Mouse (Mus musculus) CH12.LX (cell line): Measurements from ENCODE around the gene Apbb1ip. TPM values are rescaled to one million over a fixed set of nuclear protein-coding genes. Genes with fewer than 3 reads are reported as not detected.
A peak's percentile ranks its signal among the peaks of the same experiment; 100 is the strongest.

Experiments
- DNase-seq: peaks from one replicate; pipeline ENCODE4 v3.0.0-alpha.2; 2013; ENCODE audit errors: extremely low read depth
- H3K27ac ChIP-seq: 2 replicates; pipeline ENCODE4 v1.5.1; 2012; ENCODE audit warnings: low read depth, mild to moderate bottlenecking, control low read depth, moderate library complexity; ENCODE audit not compliant: insufficient read depth
- H3K27me3 ChIP-seq: replicated peaks from 2 replicates; pipeline ENCODE3; 2012; ENCODE audit warnings: inconsistent platforms
- H3K36me3 ChIP-seq, 2 experiments: replicated peaks in 1 of 2; 2 replicates each; pipeline versions ENCODE3 to v1.6.1; 2012; ENCODE audit warnings: inconsistent platforms in 1 of 2, low read length in 1 of 2, mild to moderate bottlenecking in 1 of 2, mixed read lengths in 1 of 2, moderate library complexity in 1 of 2; ENCODE audit not compliant: control insufficient read depth in 1 of 2, insufficient read depth in 1 of 2
- H3K4me1 ChIP-seq, 2 experiments: 2 replicates each; pipeline ENCODE4 v1.6.1; 2012; ENCODE audit warnings: inconsistent platforms in 1 of 2, moderate library complexity in 1 of 2; ENCODE audit not compliant: insufficient read depth in 2 of 2, control insufficient read depth in 1 of 2
- H3K4me2 ChIP-seq: 2 replicates; pipeline ENCODE4 v1.6.1; 2012; ENCODE audit warnings: low read depth, mild to moderate bottlenecking, control low read depth; ENCODE audit not compliant: poor library complexity, insufficient read depth, severe bottlenecking
- H3K4me3 ChIP-seq, 3 experiments: fragments of 150-350 bp in 1 of 3; sonication (generic) in 1 of 3; replicated peaks in 1 of 3; 2 replicates each; pipeline versions ENCODE3 to v1.5.1; 2011 to 2012; ENCODE audit warnings: low read depth in 2 of 3, low read length in 2 of 3, mild to moderate bottlenecking in 2 of 3, moderate library complexity in 2 of 3, control low read depth in 1 of 3, improper control_type of control experiment in 1 of 3, inconsistent platforms in 1 of 3, mixed read lengths in 1 of 3; ENCODE audit not compliant: poor library complexity in 1 of 3
- H3K79me2 ChIP-seq: replicated peaks from 2 replicates; pipeline ENCODE4 v1.6.1; 2012; ENCODE audit warnings: mild to moderate bottlenecking, moderate library complexity; ENCODE audit not compliant: control insufficient read depth, poor library complexity, insufficient read depth, severe bottlenecking; ENCODE audit errors: extremely low read depth
- H3K9ac ChIP-seq: 2 replicates; pipeline ENCODE4 v1.6.1; 2012; ENCODE audit warnings: low read depth, mild to moderate bottlenecking, control low read depth, moderate library complexity; ENCODE audit not compliant: insufficient read depth
- H3K9me3 ChIP-seq: replicated peaks from 2 replicates; pipeline ENCODE3; 2012; ENCODE audit warnings: low read length, inconsistent platforms, mixed read lengths
- BHLHE40 ChIP-seq: IDR thresholded peaks from 2 replicates; pipeline ENCODE4 v1.6.1; 2011; ENCODE audit warnings: mild to moderate bottlenecking, low read depth, low read length, improper control_type of control experiment
- CHD1 ChIP-seq: IDR thresholded peaks from 2 replicates; pipeline ENCODE4 v1.6.1; 2012; ENCODE audit warnings: low read depth, low read length, improper control_type of control experiment, inconsistent platforms
- CTCF ChIP-seq, 2 experiments: IDR thresholded peaks in 1 of 2; conservative IDR thresholded peaks in 1 of 2; 2 replicates each; pipeline ENCODE4 v1.5.1; 2011 to 2012; ENCODE audit warnings: low read depth in 2 of 2, low read length in 2 of 2, improper control_type of control experiment in 1 of 2, inconsistent platforms in 1 of 2, mild to moderate bottlenecking in 1 of 2, moderate library complexity in 1 of 2
- E2F4 ChIP-seq: IDR thresholded peaks from 2 replicates; pipeline ENCODE4 v1.6.1; 2011; ENCODE audit warnings: low read depth, low read length, improper control_type of control experiment; ENCODE audit not compliant: insufficient replicate concordance
- ELF1 ChIP-seq: IDR thresholded peaks from 2 replicates; pipeline ENCODE4 v1.6.1; 2014; ENCODE audit warnings: low read depth, mild to moderate bottlenecking, inconsistent platforms, low read length, improper control_type of control experiment
- EP300 ChIP-seq: IDR thresholded peaks from 2 replicates; pipeline ENCODE4 v1.6.1; 2011; ENCODE audit warnings: low read length, improper control_type of control experiment
- ETS1 ChIP-seq: conservative IDR thresholded peaks from 2 replicates; pipeline ENCODE4 v1.6.1; 2012; ENCODE audit warnings: low read depth, mild to moderate bottlenecking, inconsistent platforms, low read length, improper control_type of control experiment, moderate library complexity
- GABPA ChIP-seq: IDR thresholded peaks from 2 replicates; pipeline ENCODE4 v1.6.1; 2012; ENCODE audit warnings: low read depth, low read length, improper control_type of control experiment, inconsistent platforms; ENCODE audit not compliant: insufficient replicate concordance
- HCFC1 ChIP-seq: IDR thresholded peaks from 2 replicates; pipeline ENCODE4 v1.6.1; 2012; ENCODE audit warnings: low read depth, mild to moderate bottlenecking, inconsistent platforms, low read length, improper control_type of control experiment
- IRF4 ChIP-seq: IDR thresholded peaks from 2 replicates; pipeline ENCODE4 v1.6.1; 2014; ENCODE audit warnings: low read depth, mild to moderate bottlenecking, inconsistent platforms, low read length, improper control_type of control experiment
- JUND ChIP-seq: conservative IDR thresholded peaks from 2 replicates; pipeline ENCODE4 v1.6.1; 2011; ENCODE audit warnings: low read depth, low read length, improper control_type of control experiment
- KAT2A ChIP-seq: IDR thresholded peaks from 2 replicates; pipeline ENCODE4 v1.6.1; 2012; ENCODE audit warnings: low read length, improper control_type of control experiment, inconsistent platforms; ENCODE audit not compliant: insufficient replicate concordance
- MAFK ChIP-seq: IDR thresholded peaks from 2 replicates; pipeline ENCODE4 v1.6.1; 2011; ENCODE audit warnings: low read length, improper control_type of control experiment; ENCODE audit not compliant: insufficient replicate concordance
- MAX ChIP-seq: IDR thresholded peaks from 2 replicates; pipeline ENCODE4 v1.6.1; 2011; ENCODE audit warnings: low read length, improper control_type of control experiment
- MAZ ChIP-seq: IDR thresholded peaks from 2 replicates; pipeline ENCODE4 v1.6.1; 2012; ENCODE audit warnings: low read depth, mild to moderate bottlenecking, inconsistent platforms, low read length, improper control_type of control experiment, moderate library complexity
- MEF2A ChIP-seq: IDR thresholded peaks from 2 replicates; pipeline ENCODE4 v1.6.1; 2014; ENCODE audit warnings: low read depth, mild to moderate bottlenecking, inconsistent platforms, low read length, improper control_type of control experiment, borderline replicate concordance
- MYC ChIP-seq: IDR thresholded peaks from 2 replicates; pipeline ENCODE4 v1.6.1; 2011; ENCODE audit warnings: low read depth, mild to moderate bottlenecking, improper control_type of control experiment, low read length
- NELFE ChIP-seq: IDR thresholded peaks from 2 replicates; pipeline ENCODE4 v1.6.1; 2011; ENCODE audit warnings: low read depth, low read length, improper control_type of control experiment
- NRF1 ChIP-seq: IDR thresholded peaks from 2 replicates; pipeline ENCODE4 v1.6.1; 2014; ENCODE audit warnings: low read depth, mild to moderate bottlenecking, inconsistent platforms, low read length, improper control_type of control experiment, moderate library complexity
- PAX5 ChIP-seq: IDR thresholded peaks from 2 replicates; pipeline ENCODE4 v1.6.1; 2012; ENCODE audit warnings: low read length, inconsistent platforms, mixed read lengths
- POLR2A ChIP-seq: IDR thresholded peaks from 2 replicates; pipeline ENCODE4 v1.6.1; 2011; ENCODE audit warnings: low read depth, mild to moderate bottlenecking, improper control_type of control experiment, low read length
- POLR2AphosphoS2 ChIP-seq: IDR thresholded peaks from 2 replicates; pipeline ENCODE4 v1.6.1; 2011; ENCODE audit warnings: low read depth, low read length, improper control_type of control experiment
- RAD21 ChIP-seq: IDR thresholded peaks from 2 replicates; pipeline ENCODE4 v1.6.1; 2011; ENCODE audit warnings: low read depth, mild to moderate bottlenecking, low read length, improper control_type of control experiment, moderate library complexity
- SIN3A ChIP-seq: IDR thresholded peaks from 2 replicates; pipeline ENCODE4 v1.6.1; 2012; ENCODE audit warnings: low read length, improper control_type of control experiment, inconsistent platforms
- SMC3 ChIP-seq: IDR thresholded peaks from 2 replicates; pipeline ENCODE4 v1.6.1; 2011; ENCODE audit warnings: low read depth, low read length, improper control_type of control experiment
- TBP ChIP-seq: conservative IDR thresholded peaks from 2 replicates; pipeline ENCODE4 v1.6.1; 2011; ENCODE audit warnings: low read depth, low read length, improper control_type of control experiment
- UBTF ChIP-seq: IDR thresholded peaks from 2 replicates; pipeline ENCODE4 v1.6.1; 2012; ENCODE audit warnings: low read depth, mild to moderate bottlenecking, inconsistent platforms, low read length, improper control_type of control experiment, moderate library complexity
- USF1 ChIP-seq: IDR thresholded peaks from 2 replicates; pipeline ENCODE4 v1.6.1; 2014; ENCODE audit warnings: low read depth, mild to moderate bottlenecking, inconsistent platforms, low read length, improper control_type of control experiment
- USF2 ChIP-seq: conservative IDR thresholded peaks from 2 replicates; pipeline ENCODE4 v1.6.1; 2011; ENCODE audit warnings: low read depth, low read length, improper control_type of control experiment
- ZKSCAN1 ChIP-seq: IDR thresholded peaks from 2 replicates; pipeline ENCODE4 v1.6.1; 2012; ENCODE audit warnings: low read depth, inconsistent platforms, low read length, improper control_type of control experiment, borderline replicate concordance
- ZMIZ1 ChIP-seq: IDR thresholded peaks from 2 replicates; pipeline ENCODE4 v1.6.1; 2012; ENCODE audit warnings: low read depth, mild to moderate bottlenecking, inconsistent platforms, low read length, improper control_type of control experiment
- ZNF384 ChIP-seq: IDR thresholded peaks from 2 replicates; pipeline ENCODE4 v1.6.1; 2012; ENCODE audit warnings: low read depth, low read length, improper control_type of control experiment, inconsistent platforms
- dilution Hi-C: fragments of 300-500 bp; cut with MboI; formaldehyde crosslinking; loops from 2 replicates; pipeline ENCODE4 v1.14.3; 2020; ENCODE audit warnings: low sequenced_read_pairs; ENCODE audit not compliant: extremely low pct_unique_long_range_greater_than_20kb, extremely low pct_ligation_motif_present
- in situ Hi-C: fragments of 300-500 bp; cut with MboI; formaldehyde crosslinking; loops from 3 replicates; pipeline ENCODE4 v1.14.3; 2019; ENCODE audit warnings: low sequenced_read_pairs, low pct_ligation_motif_present, low pct_unique_long_range_greater_than_20kb, mixed read lengths
- polyA plus RNA-seq: library from polyadenylated mRNA; unstranded; fragments of >175 nt; gene quantifications from 2 replicates; pipeline ENCODE4 v1.2.1, GENCODE M21; 2012; ENCODE audit warnings: low read depth; ENCODE audit not compliant: insufficient read length
- total RNA-seq, 2 experiments: library from RNA; depleted of rRNA; stranded (reverse); fragments of 300-350 nt in 1 of 2; fragments of >200 nt in 1 of 2; gene quantifications; 2 replicates each; pipeline ENCODE4 v1.2.3; 2012 to 2014

Apbb1ip gene
- total and polyA plus RNA-seq, 3 experiments: 3.5 to 59.9 (median 4.0) TPM

- no peak overlapping the region for H3K4me2 ChIP-seq
- in situ Hi-C loops (no loop called here), dilution Hi-C loops (no loop called here)
- H3K27ac ChIP-seq: no peak overlapping the region
- no peaks in the 10 kb centered on the region for H3K27me3 ChIP-seq
- peaks cover 3 to 21% of the 10 kb centered on the region in 2 experiments; a peak in 2 of 4 replicates for H3K4me1 ChIP-seq
- no peaks in the 10 kb centered on the region for H3K36me3 ChIP-seq
- no peak overlapping the region for H3K9ac ChIP-seq
- H3K9me3 ChIP-seq: no peaks in the 10 kb centered on the region
- no peaks in the 10 kb centered on the region; the same call in 1 of the 2 replicates for H3K79me2 ChIP-seq
- DNase-seq: no peak
- no peak overlapping the region for H3K4me3 ChIP-seq
- TF ChIP-seq E2F4 (no peak), SIN3A (no peak), MEF2A (no peak), CHD1 (no peak), PAX5 (no peak), ETS1 (no peak), CTCF (conservative IDR thresholded peaks at IDR 0.05 in 1 of 2, IDR thresholded peaks at IDR 0.05 in 1 of 2; ENCODE audit: low read depth in 2 of 2, low read length in 2 of 2) (no peak), MAFK (no peak), POLR2AphosphoS2 (no peak), MYC (no peak), HCFC1 (no peak), UBTF (no peak)
These were observed 2.6 kb upstream of the Apbb1ip start for GRCm38 (mm10) chr2:22771311-22771710.

DNA sequence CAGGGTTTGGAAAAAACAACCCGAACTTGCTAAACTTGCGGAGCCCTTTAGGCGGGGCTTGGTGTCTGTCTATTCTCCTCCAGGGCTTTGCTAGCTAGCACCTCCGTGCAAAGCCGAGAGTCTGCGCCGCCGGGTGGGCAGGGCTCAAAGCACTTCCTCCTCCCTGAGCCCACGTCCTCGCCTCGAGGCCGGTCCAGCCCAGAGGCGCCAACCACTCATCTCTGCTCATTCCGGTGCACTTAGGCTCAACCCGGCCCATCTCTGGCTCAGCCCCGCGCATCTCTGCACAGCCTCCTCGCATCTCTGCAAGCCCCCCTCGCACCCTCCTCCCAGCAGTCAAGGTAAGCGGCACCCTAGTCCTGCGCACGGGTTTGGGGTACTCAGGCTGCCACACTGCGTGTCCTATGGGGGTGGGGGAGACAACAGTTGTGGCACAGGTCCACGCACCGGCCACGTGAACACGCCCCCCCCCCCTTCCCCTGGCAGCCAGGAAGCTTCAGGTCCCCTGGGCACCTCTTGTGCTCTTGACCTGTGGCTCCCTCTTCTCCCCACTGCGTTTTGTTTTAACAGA, 372 bp downstream of the Apbb1ip start:
- DNase-seq: peak; percentile 77
- no peaks in the 10 kb centered on the region for H3K9me3 ChIP-seq
- peaks cover 0 to 11% of the 10 kb centered on the region in 2 experiments for H3K36me3 ChIP-seq
- peak overlapping the region; percentile 59 to 81 (median 79) for H3K4me3 ChIP-seq
- H3K9ac ChIP-seq: peak overlapping the region; percentile 78
- peak overlapping the region; percentile 93 for H3K27ac ChIP-seq
- peak overlapping the region; percentile 96 for H3K4me2 ChIP-seq
- in situ Hi-C loops (no loop called here), dilution Hi-C loops (no loop called here)
- peaks cover 12% of the 10 kb centered on the region for H3K79me2 ChIP-seq
- peaks cover 0 to 32% of the 10 kb centered on the region in 2 experiments; a peak in 2 of 4 replicates for H3K4me1 ChIP-seq
- no peaks in the 10 kb centered on the region for H3K27me3 ChIP-seq
- TF ChIP-seq ZNF384 (no peak), UBTF (peak; percentile 90; the same call in 1 of the 2 replicates), E2F4 (no peak), MAX (peak; percentile 59), MAZ (no peak), MYC (no peak; the same call in none of the 2 replicates), ZKSCAN1 (no peak), ZMIZ1 (0 out of 2 replicates have a peak, but pooled peaks have one; percentile 74), RAD21 (no peak; the same call in none of the 2 replicates), BHLHE40 (peak; percentile 70), NELFE (peak; percentile 68), USF1 (peak; percentile 56), ELF1 (peak; percentile 83), JUND (no peak), NRF1 (peak; percentile 69), GABPA (no peak), EP300 (no peak), MAFK (no peak), KAT2A (no peak), SMC3 (no peak), TBP (peak; percentile 48; the same call in 1 of the 2 replicates), HCFC1 (peak; percentile 17; the same call in 1 of the 2 replicates), POLR2A (peak; percentile 72), IRF4 (no peak), USF2 (no peak)
